Mouse (Mus musculus) E14TG2a.4 (cell line): ENCODE data around the gene Cpne8.

Experiments used
- CTCF ChIP-seq: conservative IDR thresholded peaks from 2 replicates; pipeline ENCODE4 v1.5.1; 2014; ENCODE audit warnings: low read length
- NANOG ChIP-seq: IDR thresholded peaks from 2 replicates; pipeline ENCODE4 v1.6.1; 2014; ENCODE audit warnings: borderline replicate concordance, low read length, mixed read lengths
- POU5F1 ChIP-seq: IDR thresholded peaks from 2 replicates; pipeline ENCODE4 v1.6.1; 2014; ENCODE audit warnings: low read length, borderline replicate concordance

GRCm38 (mm10) chr15:90603676-90604075 lies 75.6 kb downstream of the Cpne8 start:
- TF ChIP-seq CTCF (no peak), NANOG (no peak), POU5F1 (no peak)
